ENCODE assay signal across 23 mouse cellular contexts in genomic region chr16:19061796-19062195, GRCm38 (mm10).
"Had no signal": no experiment of that assay in that cellular context is flagged by ENCODE, and none has a peak within 500 bp of the region (broad histone marks: within the 10 kb centered on the region; RNA-seq: fewer than 3 reads in every experiment).

No protein-coding gene starts in this region.

- DNase-seq: liver, postnatal 0 days; lung, adult 2 months; lung, postnatal 14 days; lung, postnatal 36 days; midbrain, embryonic 14.5 days; retina, postnatal 1 day; right cerebral cortex, adult 18-20 months; right cerebral cortex, postnatal 25 days; right cerebral cortex, postnatal 4 days; thymus, adult 2 months; thymus, postnatal 25 days; thymus, postnatal 4 days had no signal

- H3K27ac ChIP-seq: lung, embryonic 15.5 days; macrophage; neural tube, embryonic 13.5 days; neural tube, embryonic 15.5 days; stomach, embryonic 15.5 days; stomach, postnatal 0 days had no signal

- H3K4me1 ChIP-seq: lung, embryonic 15.5 days; megakaryocyte, embryonic 14.5 days; neural tube, embryonic 13.5 days; neural tube, embryonic 15.5 days; stomach, embryonic 15.5 days had no signal

- H3K36me3 ChIP-seq: lung, embryonic 15.5 days; neural tube, embryonic 13.5 days; neural tube, embryonic 15.5 days; stomach, embryonic 15.5 days had no signal

- ATAC-seq: liver, postnatal 0 days; lung, postnatal 0 days; midbrain, embryonic 16.5 days had no signal

- H3K4me2 ChIP-seq: lung, embryonic 15.5 days; midbrain, embryonic 11.5 days; neural tube, embryonic 13.5 days; neural tube, embryonic 15.5 days; stomach, embryonic 15.5 days had no signal

- H3K9ac ChIP-seq: liver, postnatal 0 days; lung, embryonic 15.5 days; neural tube, embryonic 13.5 days; neural tube, embryonic 15.5 days; stomach, embryonic 15.5 days had no signal

- H3K27me3 ChIP-seq: lung, embryonic 15.5 days; megakaryocyte, embryonic 14.5 days; neural tube, embryonic 13.5 days; neural tube, embryonic 15.5 days; stomach, embryonic 15.5 days had no signal

- H3K4me3 ChIP-seq: lung, embryonic 15.5 days; megakaryocyte, embryonic 14.5 days; myocyte; neural tube, embryonic 13.5 days; neural tube, embryonic 15.5 days; stomach, embryonic 15.5 days had no signal

- H3K9me3 ChIP-seq: lung, embryonic 15.5 days; megakaryocyte, embryonic 14.5 days; neural tube, embryonic 13.5 days; neural tube, embryonic 15.5 days; stomach, embryonic 15.5 days had no signal
